Mouse (Mus musculus): ENCODE measurements at regions not wholly inside any gene's neighbourhood (a gene's known extent, or its start where the extent isn't known, plus 50 kb on each side); places are given as distances from the start of the nearest gene placed in this dataset.
"Not testable (repeated sequence)": the region's sequence is repeated elsewhere in the genome, so short reads cannot be mapped to it uniquely, and the experiment has no call there.

DNA sequence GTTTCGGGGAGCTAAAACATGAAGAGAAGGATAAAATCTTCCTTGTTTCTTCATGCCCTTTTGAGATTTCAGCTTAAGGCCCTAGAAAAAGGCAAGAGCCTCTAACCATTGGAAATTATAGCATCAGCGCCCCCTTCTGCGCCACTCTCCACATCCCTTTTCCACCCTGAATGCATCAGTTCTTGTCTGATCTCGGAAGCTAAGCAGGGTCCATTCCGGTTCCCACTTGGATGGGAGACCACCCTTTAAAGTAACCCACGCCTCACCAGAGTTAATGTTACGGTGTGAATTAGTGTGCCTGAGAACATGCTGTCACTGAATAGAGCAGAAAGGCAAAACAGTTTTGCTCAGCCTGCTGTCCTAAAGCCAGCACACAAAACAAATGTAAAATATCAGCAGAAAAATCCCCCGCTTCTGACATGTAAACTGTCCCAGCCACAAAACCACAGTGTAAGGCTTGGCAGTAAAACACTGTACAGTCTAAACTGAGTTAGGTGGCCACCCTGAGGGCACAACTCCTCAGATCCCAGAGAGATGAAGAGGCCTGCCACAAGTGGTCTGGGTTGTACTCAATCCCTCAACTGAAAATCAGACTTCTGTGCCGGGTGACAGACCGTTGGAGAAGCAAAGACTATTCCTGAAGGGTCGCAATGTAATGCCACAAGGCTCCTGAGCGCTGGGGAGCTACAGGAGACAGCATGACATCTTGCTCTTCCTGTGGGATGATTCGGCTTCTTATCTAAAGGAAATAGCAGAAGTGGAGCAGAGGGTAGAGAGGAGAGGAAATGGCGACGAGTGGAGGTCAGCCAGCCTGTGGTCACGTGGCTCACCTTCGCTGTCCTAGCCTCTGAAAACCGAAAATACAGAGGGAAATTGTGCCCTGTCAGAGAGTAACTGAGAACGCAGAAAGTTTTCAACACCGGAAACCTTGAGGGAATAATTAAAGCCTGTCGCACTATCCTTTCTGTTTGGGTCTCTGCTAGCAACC is 176.2 kb downstream of the Kctd12 start:
- DNase-seq (ENCODE audit: extremely low read depth, low read depth, low spot score): no peak

DNA sequence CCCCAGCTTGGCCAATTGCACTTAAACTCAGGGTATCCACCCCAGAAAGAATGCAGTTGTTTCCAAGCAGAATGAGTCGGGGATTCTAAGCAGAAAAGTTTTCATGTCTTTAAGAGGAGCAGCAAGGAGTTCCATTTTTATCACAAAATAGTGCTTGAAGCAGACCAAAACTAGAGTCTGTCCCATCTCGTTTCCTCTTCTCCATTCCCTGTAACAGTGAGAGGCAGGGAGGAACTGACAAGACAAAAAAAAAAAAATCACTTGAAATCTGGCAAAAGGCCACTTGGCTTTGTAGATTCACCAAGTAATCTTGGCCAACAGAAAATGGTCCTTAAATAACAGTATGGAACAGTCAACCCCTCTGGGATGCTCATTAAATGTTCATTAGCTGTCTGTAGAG is 186.8 kb downstream of the Kctd12 start:
- DNase-seq (ENCODE audit: extremely low read depth, low read depth, low spot score): no peak

DNA sequence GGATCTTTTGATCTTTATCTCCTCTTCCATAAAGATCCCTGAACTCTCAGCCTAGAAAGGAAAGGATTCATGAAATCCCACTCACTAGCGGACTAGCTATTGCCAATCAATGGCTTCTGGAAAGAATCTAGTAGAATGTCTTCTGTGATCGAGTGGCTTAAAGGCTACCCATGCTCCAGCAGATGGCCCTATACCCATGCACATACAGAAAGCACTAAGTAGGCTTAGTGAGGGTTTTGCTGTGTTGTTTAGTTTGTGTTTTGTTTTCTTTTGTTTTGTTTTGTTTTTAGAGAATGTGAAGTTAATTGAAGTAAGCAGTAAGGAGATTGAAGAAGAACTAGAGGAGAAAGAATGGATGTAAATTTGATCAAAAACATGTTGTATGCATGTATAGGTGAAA is 187.5 kb downstream of the Kctd12 start:
- DNase-seq (ENCODE audit: extremely low read depth, low read depth, low spot score): no peak

DNA sequence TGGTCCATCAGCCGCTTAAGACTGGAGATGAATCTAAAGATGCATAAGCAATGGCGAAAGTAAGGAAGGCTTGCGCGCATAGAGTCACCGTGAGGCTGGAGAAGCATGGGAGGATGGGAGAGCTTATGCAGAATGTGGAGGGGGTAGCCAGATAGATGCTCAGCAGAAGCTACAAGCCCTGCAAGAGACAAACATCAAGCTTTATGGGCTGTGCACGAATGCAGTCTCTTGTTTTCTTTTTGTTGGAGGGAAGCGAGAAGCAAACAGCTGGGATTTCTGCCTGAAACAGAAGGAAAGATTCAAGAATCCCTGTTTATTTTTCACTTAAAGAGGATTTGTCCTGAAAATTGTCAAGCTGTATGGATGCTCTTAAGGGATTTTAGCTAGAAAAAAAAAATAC is 188.7 kb downstream of the Kctd12 start:
- DNase-seq (ENCODE audit: extremely low read depth, low read depth, low spot score): no peak

DNA sequence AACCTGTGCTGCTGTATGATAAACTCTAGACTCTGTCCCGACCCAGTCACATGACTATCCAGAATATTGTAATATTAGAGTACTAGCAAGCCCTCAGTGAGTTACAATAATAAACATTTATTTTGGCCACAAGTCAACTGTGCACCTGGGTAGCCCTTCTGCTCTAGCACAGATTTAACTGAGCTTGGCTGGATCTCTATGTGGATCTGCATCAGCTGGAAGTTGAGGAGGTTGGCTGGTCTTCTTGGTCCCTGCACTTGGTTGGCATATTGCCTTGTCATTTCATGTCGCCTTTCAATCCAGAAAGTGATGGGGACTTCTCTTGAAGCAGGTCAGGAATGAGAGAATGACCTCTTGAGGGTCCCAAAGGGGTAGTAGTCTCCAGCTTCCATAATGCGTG is 191.5 kb downstream of the Kctd12 start:
- DNase-seq (ENCODE audit: extremely low read depth, low read depth, low spot score): no peak

DNA sequence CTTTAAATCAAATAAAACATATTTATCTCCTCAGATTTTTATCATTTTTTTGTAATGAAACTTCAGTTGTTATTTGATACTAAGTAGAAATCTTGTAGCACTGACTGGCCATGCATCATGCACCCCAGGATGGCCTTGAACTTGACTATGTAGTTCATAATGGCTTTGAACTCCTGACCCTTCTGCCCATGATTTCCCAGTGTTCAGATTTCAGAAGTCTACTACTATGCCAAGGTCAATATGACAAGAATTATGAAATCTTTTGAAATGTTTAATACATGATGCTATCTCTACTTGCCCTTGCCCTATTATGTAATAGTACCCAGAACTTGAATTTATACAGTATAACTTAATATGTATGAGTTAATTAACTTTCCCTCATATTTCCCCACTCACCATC is 200.2 kb downstream of the Kctd12 start:
- DNase-seq (ENCODE audit: extremely low read depth, low read depth, low spot score): peak; percentile 18

DNA sequence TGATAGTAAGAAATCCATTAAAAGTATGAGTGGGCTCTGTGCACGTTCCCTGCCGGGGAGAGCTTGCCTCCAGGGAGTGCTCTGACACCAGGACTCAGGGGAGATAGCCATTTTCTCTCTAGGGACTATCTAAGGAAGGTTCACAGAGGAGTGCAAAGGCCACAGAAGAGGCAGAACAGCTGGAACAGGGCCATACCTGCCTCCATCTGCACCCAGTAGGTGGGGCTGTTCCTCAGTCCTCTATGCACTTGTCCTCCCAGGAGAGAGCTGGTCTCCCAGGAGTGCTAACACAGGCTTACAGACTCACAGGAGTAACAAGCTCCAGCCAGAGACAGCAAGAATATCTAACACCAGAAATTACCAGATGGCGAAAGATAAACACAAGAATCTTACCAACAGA is 212.7 kb downstream of the Kctd12 start:
- DNase-seq (ENCODE audit: extremely low read depth, low read depth, low spot score): no peak

DNA sequence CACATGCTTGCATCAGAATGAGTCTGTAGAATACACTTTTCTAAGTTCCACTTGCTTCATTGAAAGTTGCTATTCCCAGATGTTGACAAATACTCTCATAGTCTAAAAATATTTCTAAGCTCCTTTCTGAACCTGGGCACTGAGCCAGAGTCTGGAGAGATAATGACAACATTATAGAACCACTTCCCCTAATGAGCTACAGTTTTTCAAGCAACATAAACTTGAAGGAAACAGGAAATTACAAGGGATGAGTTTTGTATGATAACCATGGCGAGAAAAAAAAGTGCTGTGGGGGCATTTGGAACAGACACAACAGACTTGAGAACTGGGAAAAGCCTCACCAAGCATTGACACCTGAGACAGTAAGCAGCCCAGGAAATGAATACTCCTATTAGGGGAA is 233.8 kb downstream of the Kctd12 start:
- DNase-seq (ENCODE audit: extremely low read depth, low read depth, low spot score): no peak

DNA sequence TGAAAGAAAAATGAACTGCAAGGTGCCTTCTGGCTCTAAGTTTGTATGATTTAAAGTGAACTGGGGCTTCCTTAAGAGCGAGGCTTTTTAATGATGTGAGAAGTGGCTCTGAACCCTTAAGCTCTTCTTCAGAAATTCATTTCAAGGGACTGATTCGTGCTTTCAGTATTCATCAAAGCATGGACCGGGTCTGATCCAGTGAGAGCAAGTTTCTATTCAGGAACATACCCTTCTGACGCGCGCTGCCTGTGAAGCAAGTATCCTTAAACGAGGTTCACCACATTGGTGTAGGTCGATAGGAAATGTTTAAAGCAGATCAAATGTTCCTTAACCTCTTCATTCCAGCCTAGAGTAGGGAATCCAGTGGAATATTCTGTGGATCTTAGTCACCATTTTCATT is 240.1 kb downstream of the Kctd12 start:
- DNase-seq (ENCODE audit: extremely low read depth, low read depth, low spot score): no peak

DNA sequence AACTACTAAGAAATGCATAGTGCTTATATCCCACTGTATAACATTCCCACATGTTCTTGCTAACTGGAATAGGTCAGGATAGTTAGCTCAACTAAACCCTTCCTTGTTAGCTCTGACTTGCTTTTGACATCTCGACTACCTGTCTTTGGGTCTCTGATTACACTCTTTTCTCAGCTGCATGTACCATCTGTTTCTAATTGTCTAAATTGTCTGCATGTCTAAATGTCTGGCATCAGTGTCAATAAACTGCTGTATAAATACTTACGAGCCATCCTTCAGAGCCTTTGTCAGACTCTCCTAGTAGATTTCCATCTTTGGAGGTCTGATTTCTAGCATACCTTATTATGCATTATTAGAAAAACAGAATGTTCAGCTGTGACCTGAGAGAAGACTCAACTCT is 245.8 kb downstream of the Kctd12 start:
- no peak for DNase-seq (ENCODE audit: extremely low read depth, low read depth, low spot score)

DNA sequence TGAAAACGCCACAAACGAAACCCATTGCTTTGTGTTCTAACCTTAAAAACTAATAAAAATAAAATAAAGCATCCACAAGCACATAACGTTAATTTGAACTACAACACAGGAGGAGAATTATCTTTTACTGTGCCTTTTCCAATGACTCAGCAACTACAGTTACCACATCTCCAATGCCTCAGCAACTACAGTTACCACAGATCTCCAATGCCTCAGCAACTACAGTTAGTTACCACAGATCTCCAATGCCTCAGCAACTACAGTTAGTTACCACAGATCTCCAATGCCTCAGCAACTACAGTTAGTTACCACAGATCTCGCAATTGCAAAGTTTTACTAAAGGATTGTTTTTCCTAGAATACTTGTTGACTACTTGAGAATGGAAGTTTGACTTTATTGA is 248.7 kb downstream of the Kctd12 start:
- not testable (repeated sequence) for DNase-seq (ENCODE audit: extremely low read depth, low read depth, low spot score)

DNA sequence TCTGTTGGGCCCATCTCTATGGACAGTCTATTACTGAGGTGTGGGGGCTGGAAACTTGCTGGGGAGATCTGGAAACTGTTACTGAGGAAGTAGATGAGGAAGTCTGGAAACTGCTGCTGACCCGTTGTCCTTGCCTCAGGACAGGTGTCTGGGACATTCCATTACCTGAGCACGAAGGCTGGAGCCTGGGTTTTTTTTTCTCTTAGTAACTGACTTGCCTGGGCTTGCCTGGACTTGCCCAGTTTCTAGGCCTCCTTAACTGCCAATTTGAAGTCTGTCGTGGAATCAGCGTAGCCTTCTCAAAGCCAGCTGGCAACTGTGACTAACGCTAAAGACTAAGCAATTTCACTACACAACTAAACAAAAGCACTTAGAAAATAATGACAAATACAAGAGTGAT is 250.7 kb downstream of the Kctd12 start:
- peak; percentile 1 for DNase-seq (ENCODE audit: extremely low read depth, low read depth, low spot score)

DNA sequence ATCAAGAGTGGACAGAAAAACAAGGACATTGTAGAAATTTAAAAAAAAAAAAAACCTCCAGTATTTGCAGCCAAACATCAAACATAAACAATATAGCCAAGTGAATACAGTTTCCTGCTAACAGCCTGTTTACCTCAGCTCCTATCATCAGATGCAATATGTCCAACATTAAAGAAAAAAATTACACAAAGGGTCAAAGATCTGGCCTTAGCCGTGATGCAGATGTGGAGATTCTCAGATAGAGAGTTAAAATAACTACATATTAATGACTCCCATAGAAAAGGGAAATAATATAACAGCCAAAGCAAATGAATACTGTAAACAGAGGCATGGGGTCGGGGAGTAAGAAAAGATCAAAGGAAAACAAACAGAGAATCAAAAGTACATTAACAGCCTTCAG is 259.8 kb downstream of the Kctd12 start:
- DNase-seq (ENCODE audit: extremely low read depth, low read depth, low spot score): no peak

DNA sequence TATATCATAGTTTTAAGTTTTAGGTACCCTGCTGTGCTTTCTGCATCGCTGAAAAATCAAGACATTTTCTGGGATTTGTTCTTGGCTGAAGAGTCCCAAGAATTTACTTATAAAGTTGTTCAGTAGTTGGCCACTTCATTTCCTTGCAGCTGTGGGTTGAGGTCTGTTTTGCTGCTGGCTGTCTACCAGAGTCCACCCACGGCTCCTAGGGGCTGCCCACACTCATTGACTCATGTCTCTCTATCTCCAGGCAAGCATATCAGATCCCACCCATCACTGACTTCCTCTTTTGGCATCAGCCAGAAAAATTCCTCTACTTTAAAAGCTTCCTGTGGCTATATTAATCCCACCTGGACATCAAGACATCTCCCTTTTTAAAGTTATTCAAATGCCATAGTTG is 263.9 kb downstream of the Kctd12 start:
- no peak for DNase-seq (ENCODE audit: extremely low read depth, low read depth, low spot score)

DNA sequence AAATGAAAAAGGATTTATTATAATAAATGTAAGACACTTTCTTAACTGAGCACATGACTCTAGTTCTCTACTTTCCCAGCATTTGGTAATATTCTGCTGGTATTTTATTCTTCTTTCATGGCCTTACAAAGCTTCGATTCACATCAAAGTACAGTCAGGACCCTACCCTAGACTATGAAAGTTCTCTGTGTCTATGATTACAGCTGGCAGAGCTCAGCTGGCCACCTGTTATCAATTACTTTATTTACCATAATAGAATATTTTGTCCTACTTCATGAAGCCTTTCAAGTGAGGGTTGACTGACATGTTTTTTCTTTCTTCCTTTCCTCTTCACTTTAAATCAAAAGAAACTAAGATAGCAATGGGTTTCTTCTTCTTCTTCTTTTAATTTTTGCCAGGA is 269.8 kb downstream of the Kctd12 start:
- DNase-seq (ENCODE audit: extremely low read depth, low read depth, low spot score): no peak

DNA sequence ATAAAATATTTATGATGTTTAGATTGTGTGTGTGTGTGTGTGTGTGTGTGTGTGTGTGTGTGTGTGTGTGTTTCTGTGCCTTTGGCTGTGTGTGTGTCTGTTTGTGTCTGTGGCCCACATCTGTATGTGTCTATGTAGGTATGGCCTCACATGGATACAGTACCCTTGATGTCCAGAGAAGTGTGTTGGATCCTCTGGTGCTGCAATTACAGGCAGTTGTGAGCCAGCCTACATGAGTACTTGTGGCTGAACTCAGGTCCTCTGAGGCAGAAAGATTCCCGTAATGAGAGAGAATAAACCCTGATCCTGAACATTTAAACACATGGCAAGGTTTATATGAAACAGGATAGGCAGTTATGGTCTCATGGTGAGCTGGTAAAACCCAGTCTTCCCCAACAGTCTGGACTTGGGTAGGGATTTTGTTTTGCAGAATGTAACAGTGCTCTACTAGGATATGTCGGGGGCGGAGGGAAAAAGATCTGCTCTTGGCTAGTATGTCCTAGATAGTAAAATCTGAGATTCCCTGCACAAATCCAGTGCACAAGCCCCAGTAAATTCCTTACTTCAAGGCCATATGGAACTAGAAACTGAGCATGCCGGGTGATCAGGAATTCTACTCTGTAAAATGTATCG is 275.6 kb downstream of the Kctd12 start:
- no peak for DNase-seq (ENCODE audit: extremely low read depth, low read depth, low spot score)

DNA sequence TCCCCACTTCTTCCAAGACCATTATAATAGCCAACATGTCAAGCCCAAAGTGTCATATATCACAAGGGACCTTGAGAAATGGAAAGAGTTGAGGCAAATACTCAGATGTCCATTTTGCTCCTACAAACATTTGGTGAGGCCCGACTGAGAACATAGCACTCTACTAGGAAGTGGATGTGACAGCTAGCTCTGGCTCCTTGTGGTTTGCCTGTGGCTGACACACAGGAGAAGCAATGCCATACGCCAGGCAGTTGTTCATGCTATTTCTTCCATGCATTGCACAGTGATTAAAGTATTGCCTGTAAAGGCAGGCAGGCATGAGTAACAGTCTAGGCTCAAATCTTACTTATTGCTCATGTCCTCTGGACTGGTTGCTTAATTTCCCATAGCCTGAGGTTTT is 281.3 kb downstream of the Kctd12 start:
- DNase-seq (ENCODE audit: extremely low read depth, low read depth, low spot score): no peak

DNA sequence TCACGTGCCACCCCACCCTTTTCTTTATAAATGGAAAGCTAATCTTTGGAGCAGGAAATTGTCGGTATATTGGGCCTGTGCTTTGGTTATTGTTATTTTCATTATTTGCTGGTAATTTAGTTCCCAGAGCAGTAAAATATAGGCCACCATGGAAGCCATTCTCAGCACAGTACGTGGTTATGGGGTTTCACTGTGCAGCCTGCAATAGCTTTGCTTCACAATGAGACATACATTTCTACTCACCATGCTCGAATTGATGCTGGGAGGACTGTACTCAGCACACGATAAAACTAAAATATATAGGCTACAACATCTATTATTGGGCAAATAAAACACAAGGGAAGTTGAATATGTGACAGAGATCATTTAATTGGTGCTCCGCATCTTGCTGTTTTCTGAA is 282.0 kb downstream of the Kctd12 start:
- DNase-seq (ENCODE audit: extremely low read depth, low read depth, low spot score): no peak

DNA sequence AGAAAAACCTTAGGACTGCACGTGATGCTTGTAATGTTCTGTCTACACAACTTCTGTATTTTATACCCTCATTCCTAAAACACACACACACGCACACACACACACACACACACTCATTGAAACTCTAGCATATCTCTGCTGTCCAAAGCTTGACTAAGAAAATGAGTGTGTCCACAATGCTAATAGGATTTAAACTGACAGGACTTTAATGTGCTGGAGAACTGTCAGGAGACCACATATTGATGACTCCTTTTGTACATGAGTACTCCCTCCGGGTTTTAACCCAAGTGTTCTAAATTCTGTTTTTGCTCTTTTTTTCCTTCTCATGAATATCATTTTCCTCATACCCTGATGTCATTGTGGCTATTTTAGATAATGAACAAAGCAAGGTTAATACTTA is 283.4 kb downstream of the Kctd12 start:
- no peak for DNase-seq (ENCODE audit: extremely low read depth, low read depth, low spot score)

DNA sequence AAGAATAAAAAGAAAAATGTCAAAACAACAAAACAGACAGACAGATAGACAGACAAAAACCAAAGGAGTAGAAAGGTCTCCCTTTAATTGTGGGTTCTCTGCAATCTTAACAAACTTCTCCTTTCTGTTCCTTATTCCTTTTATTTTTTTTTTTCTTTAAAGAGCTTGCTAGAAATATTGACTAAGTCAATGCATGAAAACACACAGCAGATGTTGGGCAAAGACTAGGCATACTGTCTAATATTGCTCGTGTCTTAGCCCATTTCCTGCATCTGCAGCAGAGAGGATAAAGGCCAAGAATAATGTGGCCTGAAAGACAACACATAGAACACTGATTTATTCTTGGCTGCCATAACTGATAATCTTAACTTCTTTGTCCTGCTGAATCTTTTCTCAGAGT is 295.6 kb downstream of the Kctd12 start:
- DNase-seq (ENCODE audit: extremely low read depth, low read depth, low spot score): no peak

DNA sequence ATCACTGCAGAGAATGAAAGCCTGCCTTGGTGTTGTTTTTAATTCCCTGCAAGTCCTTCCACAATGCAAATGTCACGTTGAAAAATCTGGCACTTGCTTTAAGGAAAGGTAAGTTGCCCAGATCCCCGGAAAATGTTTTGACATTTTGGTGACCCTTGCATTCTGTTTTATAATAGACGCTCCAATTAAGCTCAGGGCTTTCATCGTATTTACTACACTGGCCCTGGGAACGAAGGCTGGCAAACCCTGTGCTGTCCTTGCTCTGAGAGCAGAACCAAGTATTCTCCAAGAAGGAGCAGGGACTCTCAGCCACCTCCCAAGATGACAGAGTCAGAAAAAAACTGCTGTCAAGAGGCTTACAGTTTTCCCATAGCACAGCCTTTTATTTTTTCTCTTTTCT is 305.9 kb downstream of the Kctd12 start:
- DNase-seq (ENCODE audit: extremely low read depth, low read depth, low spot score): no peak

DNA sequence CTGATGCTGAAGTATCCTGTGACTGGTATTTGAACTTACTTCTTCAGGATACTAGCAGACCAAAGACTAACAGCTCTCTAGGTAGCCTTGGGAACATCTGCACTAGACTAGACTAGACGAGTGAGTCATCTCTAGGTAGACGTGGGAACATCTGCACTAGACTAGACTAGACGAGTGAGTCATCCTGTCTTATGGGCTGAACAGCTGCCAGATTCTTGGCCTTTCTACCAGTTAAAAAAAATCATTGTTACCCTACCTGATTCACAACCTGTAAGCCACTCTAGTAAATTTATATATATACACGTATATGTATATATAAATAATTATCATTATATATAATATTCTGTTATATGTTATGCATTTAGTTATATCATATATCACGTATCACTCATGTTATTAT is 307.8 kb downstream of the Kctd12 start:
- DNase-seq (ENCODE audit: extremely low read depth, low read depth, low spot score): no peak

DNA sequence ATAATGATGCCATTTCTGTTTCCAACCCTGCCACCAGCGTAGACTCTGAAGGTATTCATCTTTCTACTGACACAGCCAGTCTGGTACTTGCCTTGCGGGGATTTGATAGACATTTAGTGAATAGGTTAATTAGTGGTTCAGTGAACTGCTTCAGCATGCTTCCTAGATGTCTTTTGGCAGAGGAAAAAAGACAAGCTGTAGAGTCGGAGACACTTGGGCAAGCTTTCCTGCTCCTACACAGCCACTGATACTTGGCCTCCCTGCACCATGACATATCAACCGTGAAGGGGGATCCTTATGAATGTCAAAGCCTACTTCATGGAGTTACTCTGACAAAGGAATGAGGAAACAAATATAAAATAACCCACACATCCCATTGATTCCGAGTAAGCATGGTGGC is 308.7 kb downstream of the Kctd12 start:
- DNase-seq (ENCODE audit: extremely low read depth, low read depth, low spot score): no peak

Measured in fat pad, adult 2 months (tissue).